Mouse (Mus musculus): ENCODE measurements around the gene Entpd7.

- TF ChIP-seq CTCF (conservative IDR thresholded peaks at IDR 0.05; ENCODE audit: insufficient read depth, insufficient read length, low read depth, low read length) (no peak), POLR2A (IDR thresholded peaks at IDR 0.05; ENCODE audit: low read depth, low read length) (no peak)
These were observed 87.1 kb downstream of the Entpd7 start for GRCm38 (mm10) chr19:43776561-43776960.
